Mouse (Mus musculus) mesoderm, embryonic 11.5 days (tissue): ENCODE data around the gene Prr15.

Experiments
- DNase-seq: peaks from one replicate; pipeline ENCODE4 v3.0.0-alpha.2; 2012; ENCODE audit warnings: low read depth, low spot score

Gene Prr15

GRCm38 (mm10) chr6:54331765-54332164 lies 6.1 kb downstream of the Prr15 start:
- no peak for DNase-seq

GRCm38 (mm10) chr6:54332203-54332602 lies 6.6 kb downstream of the Prr15 start:
- peak; percentile 38 for DNase-seq

GRCm38 (mm10) chr6:54333116-54333651 lies 7.5 kb downstream of the Prr15 start:
- DNase-seq = no peak

GRCm38 (mm10) chr6:54333652-54334396 lies 8.2 kb downstream of the Prr15 start:
- DNase-seq = no peak

- no peak for DNase-seq
These were observed 11.7 kb downstream of the Prr15 start for GRCm38 (mm10) chr6:54337321-54337720.

GRCm38 (mm10) chr6:54341133-54341532 lies 15.5 kb downstream of the Prr15 start:
- no peak for DNase-seq

- DNase-seq = no peak
These were observed 16.6 kb downstream of the Prr15 start for GRCm38 (mm10) chr6:54342223-54342622.

GRCm38 (mm10) chr6:54351860-54352259 lies 26.2 kb downstream of the Prr15 start:
- no peak for DNase-seq

- no peak for DNase-seq
These were observed 27.5 kb downstream of the Prr15 start for GRCm38 (mm10) chr6:54352931-54353690.

GRCm38 (mm10) chr6:54353698-54354097 lies 28.1 kb downstream of the Prr15 start:
- DNase-seq = no peak

- no peak for DNase-seq
These were observed 30.0 kb downstream of the Prr15 start for GRCm38 (mm10) chr6:54355626-54356025.

- DNase-seq = no peak
These were observed 37.1 kb downstream of the Prr15 start for GRCm38 (mm10) chr6:54362526-54363324.

GRCm38 (mm10) chr6:54364406-54365136 lies 38.9 kb downstream of the Prr15 start:
- DNase-seq = no peak

- DNase-seq = no peak
These were observed 41.0 kb downstream of the Prr15 start for GRCm38 (mm10) chr6:54366607-54367006.

- DNase-seq = peak; percentile 72
These were observed 42.4 kb downstream of the Prr15 start for GRCm38 (mm10) chr6:54368071-54368470.

GRCm38 (mm10) chr6:54369913-54370542 lies 44.4 kb downstream of the Prr15 start:
- peak; percentile 59 for DNase-seq

- no peak for DNase-seq
These were observed 46.2 kb downstream of the Prr15 start for GRCm38 (mm10) chr6:54371874-54372273.

GRCm38 (mm10) chr6:54379356-54379755 lies 53.7 kb downstream of the Prr15 start:
- no peak for DNase-seq
